Mouse (Mus musculus) induced T-regulatory cell, adult 2 months (primary cell): ENCODE measurements around the gene Flt3l.
"Not testable (repeated sequence)": the region's sequence is repeated elsewhere in the genome, so short reads cannot be mapped to it uniquely, and the experiment has no call there.

ENCODE experiments used
- DNase-seq: peaks from one replicate; pipeline ENCODE4 v3.0.0-alpha.2; 2012; ENCODE audit warnings: low read depth

The Flt3l gene

DNA sequence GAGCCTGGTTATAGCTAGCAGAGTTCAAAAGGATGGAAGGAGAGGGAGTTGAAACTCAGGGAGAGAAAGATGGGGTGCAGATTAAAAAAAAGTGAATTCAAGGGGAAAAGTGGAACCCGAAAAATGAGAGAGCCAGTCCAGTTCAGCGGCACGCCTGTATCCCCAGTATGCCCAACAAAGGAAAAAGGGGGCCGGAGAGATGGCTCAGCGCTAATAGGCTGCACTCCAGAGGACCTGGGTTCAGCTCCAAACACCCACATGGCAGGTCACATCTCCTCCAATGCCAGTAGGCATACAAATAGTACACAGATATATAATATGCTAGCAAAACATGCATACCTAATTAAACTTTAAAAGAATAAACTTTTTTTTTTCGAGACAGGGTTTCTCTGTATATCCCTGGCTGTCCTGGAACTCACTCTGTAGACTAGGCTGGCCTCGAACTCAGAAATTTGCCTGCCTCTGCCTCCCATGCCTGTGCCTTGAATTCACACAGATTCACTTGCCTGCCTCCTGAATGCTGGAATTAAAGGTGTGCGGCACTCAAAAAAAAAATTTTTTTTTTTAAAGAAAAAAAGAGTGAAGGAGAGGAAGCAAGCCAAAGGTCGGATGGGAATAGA, 26.9 kb upstream of the Flt3l start:
- no peak for DNase-seq

DNA sequence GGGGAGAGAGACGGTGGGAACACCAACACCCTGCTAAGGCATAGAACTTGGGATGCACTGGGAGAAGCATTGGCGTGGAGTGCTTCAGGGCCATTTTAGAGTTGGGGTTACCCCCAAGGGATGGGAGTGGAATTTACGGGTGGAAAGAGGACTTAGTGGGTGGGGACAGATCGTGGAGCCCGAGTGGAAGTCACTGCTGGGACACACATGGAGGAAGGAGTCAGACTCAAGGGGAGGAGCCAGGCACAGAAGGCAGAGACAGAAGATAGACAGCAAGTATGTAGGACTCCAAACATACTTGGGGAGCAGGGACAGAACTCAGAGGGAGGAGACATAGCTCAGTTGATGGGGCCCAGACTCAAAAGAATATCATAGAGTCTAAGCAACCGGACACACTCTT, 26.3 kb upstream of the Flt3l start:
- no peak for DNase-seq

DNA sequence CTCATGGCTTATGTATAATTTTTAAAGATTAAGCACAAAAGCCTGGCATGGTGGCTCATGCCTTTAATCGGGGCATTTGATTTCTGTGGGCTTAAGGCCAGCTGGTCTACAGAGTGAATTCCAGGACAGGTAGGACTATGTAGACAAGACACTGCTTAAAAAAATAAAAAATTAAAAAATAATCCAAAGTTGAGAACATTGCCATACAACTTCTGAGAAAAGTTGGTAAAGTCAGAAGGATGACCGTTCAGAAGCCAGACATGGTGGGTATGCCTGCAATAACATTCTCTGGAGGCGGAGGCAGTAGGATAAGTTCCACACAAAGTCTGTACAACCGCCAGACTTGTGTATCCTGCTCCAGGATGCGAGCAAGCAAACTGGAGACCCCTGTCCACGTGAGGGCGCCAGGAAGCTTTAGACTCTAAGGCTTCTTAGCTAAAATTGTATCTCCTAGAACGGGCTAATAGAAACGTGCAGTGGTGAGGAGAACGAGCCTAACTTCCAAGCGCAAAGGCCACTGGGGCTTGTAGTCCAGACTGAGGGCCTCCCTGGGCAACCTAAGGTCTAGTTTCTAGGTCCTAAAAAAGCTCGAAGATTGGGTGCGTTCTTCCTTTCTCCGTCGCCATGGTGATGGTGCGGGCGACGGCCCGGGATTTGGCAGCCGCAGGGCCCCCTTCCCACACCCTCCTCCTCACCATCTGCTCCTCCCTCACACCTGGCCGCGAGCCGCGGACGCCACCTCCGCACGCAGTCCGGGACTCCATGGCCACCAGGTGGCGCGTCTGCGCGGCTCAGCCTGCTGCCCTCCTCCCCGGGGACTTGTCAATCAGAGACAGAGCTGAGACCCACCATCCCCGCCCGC, 25.6 kb upstream of the Flt3l start:
- DNase-seq, result peak; percentile 91

DNA sequence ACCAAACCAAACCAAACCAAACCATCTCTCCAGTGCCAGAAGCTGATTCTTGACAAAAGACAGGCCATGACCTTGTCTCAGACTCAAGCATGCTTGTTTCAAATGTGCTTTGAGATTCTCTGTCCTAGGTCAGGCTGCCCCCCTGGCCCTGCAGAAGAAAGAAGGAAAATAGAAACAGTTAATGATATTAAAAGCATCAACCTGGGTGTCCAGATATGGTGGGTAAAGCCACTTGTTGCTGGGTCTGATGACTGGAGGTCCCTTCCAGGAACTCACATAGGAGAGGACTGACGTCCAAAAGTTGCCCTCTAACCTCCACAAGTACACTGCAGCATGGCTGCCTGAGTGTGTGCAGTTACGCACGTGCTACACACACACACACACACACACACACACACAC, 24.6 kb upstream of the Flt3l start:
- no peak for DNase-seq

DNA sequence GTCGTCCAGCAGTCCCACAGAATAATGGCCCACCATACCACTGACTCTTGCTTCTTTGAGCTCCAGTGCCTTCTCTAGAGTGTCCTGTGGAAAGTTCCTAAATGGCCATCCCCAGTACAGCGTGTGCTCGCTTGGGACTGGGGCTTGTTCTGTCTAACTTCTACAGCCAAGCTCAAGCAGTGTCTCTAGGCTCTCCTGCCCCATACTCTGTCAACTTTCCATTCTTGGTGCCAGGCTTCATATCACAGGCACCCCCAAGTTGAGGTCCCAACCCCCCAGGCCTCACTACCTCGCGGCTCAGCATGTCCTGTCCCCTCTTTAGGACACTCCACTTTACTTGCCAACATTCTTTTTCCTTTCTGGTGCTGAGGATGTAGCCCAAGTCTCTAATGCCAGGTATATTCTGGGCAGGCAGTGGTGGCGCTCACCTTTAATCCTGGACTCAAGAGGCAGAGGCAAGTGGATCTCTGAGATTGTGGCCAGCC, 24.1 kb upstream of the Flt3l start:
- DNase-seq, result no peak

DNA sequence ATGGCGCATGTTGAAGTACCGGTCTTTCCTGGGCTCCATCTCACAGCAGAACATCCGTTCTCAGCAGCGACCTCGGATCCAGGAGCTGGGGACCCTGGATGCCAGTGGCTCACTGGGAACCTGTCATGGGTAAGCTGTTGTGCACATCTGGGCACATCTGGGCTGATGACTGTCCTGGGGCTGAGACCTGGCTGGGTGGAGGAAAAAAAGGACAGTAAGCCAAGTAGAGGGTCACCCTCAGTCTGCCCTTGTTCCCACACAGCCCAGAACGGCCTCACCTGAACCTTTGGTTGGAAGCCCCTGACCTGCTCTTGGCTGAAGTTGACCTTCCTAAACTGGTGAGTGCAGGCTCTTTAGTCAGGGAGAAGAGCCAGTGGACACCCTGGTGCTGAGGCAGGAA, 22.8 kb upstream of the Flt3l start:
- DNase-seq, result no peak

DNA sequence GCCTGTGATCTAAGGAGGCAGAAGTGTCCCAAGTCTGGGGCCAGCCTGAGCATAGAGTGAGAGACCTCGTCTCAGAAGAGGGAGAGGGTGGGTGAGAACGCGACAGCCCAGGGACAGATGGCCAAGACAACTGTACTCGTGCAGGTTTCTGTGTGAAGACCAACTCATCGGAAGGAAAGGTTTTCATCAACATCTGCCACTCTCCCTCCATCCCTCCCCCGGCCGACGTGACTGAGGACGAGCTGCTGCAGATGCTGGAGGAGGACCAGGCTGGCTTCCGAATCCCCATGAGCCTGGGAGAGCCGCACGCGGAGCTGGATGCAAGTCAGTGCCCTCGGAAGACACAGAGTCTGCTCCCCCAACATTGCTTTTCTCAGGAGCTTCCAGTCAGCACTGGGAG, 21.2 kb upstream of the Flt3l start:
- DNase-seq, result no peak

DNA sequence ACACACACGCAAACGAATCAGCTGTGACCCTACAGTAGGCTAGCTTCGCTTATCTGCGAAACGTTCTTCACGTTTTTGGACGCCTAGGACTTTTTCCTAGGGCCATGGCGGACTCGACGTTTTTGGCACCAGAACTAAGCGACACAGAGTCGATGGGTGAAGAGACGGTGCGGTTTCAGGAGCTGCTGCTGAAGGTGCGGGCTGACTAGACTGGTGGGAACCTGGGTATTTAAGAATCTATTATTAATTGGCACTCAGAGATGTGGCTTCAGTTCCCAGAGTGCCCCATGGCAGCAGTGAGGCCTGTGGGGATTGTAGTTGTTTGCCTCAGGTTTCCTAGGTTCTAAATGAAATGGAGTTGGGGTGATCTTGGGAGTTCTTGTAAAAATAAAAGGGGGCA, 20.0 kb upstream of the Flt3l start:
- DNase-seq, result no peak

DNA sequence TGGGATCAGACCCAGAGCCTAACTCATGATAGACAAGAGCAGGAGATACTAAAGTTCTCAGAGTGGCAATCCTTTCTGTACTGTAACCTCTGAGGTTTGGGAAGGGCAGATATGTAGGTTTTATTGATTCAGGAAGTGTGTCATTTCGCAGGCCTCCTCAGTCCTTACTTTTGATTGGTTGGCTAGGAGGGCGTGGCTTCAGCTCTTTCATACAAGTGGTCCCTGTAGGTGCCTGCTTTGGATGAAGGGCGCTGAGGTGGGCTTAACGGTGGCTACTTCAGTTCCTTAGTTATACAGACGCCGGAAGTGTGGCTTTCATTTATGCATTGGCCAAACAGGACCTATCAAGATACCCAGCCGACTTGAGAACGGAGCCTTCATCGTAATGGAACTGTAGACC, 19.4 kb upstream of the Flt3l start:
- DNase-seq, result peak; percentile 28

DNA sequence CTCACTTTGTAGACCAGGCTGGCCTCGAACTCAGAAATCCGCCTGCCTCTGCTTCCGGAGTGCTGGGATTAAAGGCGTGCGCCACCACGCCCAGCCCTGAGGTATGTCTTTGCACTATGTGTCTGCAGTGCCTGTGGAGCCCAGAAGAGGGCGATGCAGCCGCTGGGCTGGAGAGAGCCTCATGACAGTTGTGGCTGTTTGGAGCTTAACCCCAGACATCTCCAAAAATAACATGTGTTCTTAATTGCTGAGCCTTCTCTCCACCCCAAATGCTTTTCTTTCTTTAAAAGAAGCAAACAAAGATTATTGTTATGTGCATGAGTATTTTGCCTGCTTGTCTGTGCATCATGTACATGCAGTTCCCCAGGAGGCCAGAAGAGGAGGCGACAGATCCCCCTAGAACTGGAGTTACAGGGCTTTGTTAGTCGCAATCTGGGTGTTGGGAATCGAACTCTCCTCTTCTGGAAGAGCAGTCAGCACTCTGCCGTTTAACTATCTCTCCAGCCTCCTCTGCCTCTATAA, 18.8 kb upstream of the Flt3l start:
- peak; percentile 81 for DNase-seq

DNA sequence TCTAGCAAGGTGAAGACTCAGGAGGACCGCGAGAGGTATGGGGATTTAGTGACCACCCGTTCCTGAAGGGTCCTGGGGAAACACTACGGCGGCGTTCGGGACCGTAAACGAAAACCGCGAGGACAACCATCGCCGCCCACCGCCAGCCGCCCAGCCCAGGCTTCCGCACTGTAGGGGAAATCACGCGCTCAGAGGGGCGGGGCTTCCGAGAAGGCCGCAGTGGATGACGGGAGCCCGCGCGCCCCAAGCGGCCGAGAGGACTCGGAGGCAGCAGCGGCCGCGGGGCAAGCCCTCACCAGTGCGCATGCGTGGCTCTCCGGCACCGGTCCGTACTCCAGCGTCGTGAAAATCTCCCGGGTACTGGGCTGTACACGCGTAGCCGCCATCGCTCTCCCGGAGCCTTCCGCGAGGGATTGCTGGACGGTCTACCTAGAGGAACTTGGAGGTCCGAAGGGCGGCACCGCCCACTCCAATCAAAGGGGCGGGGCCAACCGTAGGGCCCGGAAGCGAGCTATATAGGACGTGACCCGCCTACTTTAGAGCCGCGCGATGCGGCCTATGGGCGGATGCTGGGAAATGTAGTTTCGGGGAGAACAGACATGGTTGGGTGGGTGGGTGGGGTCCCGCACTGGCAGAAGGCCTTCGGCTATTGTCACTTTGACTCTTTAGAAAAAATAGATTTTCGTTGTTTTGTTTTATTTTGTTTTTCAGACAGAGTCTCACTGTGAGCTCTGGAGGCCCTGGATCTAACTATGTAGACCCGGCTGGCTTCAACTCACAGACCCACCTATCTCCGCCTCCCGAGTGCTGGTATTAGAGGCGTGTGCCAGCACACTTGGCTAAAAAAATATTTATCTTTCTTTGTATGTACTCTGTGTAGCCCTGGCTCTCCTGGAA, 18.1 kb upstream of the Flt3l start, which contains the start of the genes Pih1d1 and Aldh16a1:
Gene Pih1d1 (plus strand): TSS at position 208 of the 897 bp plus-strand sequence.
Gene Aldh16a1 (minus strand): TSS at position 489 of the 897 bp plus-strand sequence.
- DNase-seq, result peak; percentile 99

DNA sequence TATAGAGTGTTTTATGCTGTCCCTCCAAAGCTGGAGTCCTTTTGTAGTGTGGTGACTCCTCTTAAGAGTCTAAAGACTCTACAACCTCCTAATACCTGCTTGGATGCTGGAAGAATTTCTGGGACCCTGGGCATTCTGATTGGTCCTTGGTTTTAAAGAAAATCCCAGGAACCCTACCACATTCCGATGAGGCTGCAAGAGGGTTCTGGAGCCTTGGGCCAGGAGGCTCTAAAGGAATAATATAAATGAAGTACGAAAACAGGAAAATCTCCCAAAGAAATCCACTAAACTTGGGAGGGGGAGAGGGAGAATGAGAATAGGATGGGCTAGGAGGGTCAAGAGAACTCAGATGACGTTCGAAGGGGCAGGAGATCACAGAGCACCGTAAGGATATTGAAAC, 17.4 kb upstream of the Flt3l start:
- no peak for DNase-seq

DNA sequence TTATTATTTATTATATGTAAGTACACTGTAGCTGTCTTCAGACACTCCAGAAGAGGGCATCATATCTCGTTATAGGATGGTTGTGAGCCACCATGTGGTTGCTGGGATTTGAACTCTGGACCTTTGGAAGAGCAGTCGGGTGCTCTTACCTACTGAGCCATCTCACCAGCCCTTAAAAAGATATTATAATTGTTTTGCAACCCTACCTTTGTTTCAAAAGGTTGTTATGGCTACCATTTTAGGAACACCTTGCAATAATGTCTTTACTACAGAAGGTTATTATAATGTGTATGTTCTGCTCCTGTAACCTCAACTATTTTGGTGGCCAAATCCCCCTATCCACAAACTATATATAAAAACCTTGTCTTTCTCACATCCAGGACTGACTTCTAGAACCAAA, 16.8 kb upstream of the Flt3l start:
- not testable (repeated sequence) for DNase-seq

DNA sequence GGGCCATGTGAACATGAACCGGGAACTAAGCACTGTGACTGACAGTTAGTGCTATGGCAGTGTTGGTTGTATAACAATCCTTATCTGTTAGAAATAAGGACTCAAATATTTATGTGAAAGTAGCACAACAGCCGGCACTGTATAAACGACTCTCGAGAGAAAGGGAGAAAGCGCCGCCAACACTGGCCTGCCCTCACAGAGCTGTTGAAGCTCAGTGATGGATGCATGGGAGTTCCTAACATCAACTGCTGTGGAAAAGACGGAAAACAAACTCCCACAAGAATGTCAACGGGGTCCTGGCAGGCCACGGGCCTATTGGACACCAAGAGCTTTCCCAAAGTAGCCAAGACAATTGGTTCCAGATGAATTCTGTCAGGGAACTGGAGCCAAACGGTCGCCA, 15.1 kb upstream of the Flt3l start:
- no peak for DNase-seq

DNA sequence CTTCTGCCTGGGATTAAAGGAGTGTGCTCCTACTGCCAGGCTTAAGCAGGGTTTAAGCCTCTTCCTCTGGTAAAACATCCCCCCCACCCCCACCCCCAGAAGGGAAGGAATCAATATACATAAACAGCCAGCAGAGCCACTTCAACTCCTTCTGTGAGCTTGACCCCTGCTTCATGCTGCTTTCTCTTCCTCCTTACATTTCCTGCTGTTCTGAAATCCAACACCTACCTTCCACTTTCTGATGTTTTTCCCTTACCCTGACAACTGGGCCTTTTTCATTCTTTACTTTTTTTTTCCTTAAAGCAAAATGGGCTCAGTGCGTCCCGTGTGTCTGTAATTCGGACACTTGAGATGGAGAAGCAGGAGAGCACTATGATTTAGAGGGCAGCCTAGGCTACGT, 14.1 kb upstream of the Flt3l start:
- no peak for DNase-seq

DNA sequence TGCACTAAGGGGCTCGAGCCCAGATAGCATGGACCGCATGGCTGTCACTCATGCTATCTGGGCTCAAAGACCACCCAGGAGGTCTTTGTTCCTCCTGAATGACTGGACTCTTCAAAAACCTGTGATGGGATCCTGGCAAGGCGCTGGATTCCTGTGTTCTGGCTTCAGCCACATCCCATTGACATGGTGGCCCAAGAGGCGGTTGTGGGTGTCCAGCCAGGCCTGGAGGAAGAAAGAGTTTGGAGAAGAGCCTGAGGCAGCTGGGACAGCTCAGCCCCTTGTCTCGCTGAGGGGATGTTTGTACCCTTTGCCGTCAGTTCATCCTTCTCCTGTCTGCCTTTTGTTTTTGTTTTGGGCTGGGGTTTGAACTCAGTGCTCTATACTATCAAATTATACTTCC, 13.3 kb upstream of the Flt3l start:
- no peak for DNase-seq

DNA sequence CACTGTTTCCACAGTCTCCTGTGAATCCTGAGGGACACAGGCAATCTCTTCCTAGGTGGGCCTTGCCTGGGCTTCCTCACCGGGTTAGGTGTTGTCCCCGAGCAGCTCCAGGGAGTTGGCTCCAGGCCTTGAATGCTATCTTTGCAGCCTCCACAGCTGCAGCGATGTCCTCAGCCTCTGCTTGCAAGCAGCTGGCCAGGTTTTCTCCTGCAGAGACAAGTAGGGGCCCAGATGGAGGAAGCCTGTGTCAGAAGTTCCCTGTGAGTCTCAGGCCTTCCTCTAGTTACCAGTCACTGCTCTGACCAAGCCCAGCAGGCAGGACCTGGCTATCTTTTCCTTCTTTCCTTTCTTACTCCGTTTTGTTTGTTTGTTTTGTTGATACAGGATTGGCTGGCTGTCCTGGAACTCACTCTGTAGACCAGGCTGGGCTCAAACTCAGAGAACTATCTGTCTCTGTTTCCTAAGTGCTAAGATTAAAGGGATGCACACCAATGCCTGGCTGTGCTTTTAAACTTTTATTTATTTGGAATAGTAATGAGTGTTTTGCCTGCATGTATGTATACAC, 12.4 kb upstream of the Flt3l start:
- no peak for DNase-seq

DNA sequence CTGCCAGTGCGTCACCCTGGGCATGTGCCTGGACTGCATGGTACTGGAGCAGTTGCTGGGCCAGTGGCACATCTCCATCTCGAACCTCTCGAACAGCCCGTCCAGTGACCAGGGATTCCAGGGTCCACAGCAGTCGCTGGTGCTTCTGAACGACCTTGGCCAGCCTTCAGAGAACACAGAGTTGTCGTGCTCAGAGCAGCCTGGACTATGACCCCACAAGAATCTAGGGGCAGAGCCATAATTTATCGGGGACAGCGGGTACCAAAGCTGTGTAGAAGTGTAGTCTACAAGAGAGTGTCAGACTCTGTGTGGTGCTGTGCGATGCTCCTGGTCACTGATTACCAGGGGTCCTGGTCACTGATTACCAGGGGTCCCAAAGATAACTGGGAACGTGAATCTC, 11.7 kb upstream of the Flt3l start:
- DNase-seq, result no peak

DNA sequence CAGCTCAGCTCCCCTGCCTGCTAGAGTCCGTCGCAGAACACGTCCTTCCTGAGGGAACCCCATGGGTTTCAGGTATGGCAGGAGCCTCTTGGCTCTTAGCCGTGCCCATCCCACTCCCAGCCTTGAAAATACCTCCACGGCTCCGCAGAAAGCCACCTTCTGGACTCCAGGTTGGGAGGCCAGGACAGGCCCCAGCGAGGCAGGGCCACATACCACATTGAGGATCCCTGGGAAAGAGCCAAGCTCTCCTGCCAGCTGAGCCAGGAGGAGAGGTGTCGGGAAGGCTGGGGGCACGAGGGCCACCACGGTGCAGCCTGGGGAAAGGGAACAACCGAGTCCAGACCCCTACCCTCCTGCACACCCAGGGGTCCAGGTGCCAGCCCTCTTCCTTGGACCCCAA, 11.0 kb upstream of the Flt3l start:
- no peak for DNase-seq

DNA sequence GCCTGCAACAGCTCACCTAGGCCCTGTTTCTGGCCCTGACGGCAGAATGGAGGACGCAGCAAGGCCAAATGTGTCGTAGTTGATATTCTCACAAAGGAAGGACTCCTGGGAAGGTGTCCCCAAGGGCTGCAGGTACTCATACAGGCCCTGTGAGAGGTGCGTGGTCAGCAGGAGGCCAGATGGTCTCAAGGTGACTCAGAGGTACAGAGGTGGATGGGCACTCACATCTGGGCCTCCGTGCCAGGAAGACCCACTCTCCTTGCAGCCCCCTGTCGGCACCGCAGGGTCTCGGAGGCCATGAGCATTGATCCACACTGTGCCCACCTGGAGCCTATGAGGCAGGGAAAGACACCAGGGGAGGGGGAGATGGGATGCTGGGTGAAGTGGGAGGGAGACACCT, 9.2 kb upstream of the Flt3l start:
- DNase-seq, result no peak

DNA sequence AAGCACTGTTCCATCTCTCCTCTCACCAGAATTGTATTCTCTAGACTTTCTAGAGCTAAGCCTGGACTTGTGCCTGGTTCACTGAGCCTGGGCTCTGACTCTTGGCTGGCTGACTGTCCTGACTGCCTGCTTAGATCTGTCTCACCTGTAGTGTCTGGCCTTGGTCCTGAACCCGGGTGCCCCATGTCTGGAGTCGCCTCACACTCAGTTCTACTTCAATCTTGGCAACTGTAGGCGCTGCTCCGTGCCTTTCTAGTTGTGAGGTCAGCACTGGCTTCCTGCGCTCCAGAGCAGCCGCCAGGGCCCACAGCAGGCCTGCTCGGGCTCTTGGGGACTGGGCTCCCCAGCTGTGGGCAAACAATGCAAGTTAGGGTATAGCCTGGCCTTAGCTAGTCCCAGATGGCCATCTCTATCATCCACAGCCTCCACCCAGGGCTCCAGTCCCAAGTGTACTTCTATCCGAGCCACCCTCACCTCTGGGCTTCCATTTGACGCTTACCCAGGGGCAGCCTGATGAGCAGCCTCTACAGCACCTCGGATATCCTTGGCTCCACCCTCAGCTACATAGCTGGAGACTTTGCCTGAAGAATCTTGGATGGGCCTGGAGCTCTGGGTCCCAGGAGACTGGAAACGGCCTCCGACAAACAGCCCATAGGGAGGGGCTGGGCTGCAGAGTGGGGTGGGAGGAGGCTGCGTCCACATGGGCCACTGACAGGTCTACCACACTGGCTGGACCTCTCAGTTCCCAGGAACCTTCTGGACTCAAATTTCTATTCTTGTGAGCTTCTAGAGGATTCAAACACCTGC, 8.3 kb upstream of the Flt3l start:
- no peak for DNase-seq
